Mouse (Mus musculus): Measurements from ENCODE around the gene Slc25a47.

Slc25a47 gene

GRCm38 (mm10) chr12:108906398-108906797, 70.6 kb downstream of the Slc25a47 start:
- DNase-seq (ENCODE audit: low spot score in 2 of 2): no peak
